Mouse (Mus musculus) stomach, postnatal 0 days (tissue): ENCODE data around the gene Arf1.
A peak's percentile ranks its signal among the peaks of the same experiment; 100 is the strongest.

ENCODE experiments used
- CTCF ChIP-seq: IDR thresholded peaks from 2 replicates; pipeline ENCODE4 v1.5.1; 2016; ENCODE audit warnings: antibody characterized with exemption, low read depth, mild to moderate bottlenecking, moderate library complexity
- EP300 ChIP-seq: optimal IDR thresholded peaks from 2 replicates; pipeline ENCODE3; 2016; ENCODE audit warnings: antibody characterized with exemption

- peak; percentile 17; the same call in 1 of the 2 replicates for TF ChIP-seq CTCF
- TF ChIP-seq EP300: peak; percentile 70
These were observed at the start of gene Arf1 for GRCm38 (mm10) chr11:59228122-59228953.
